Mouse (Mus musculus) spleen, adult 2 months (tissue): ENCODE results near the gene Slc22a17. TPM values are rescaled to one million over a fixed set of nuclear protein-coding genes. Genes with fewer than 3 reads are reported as not detected.

Experiments
- DNase-seq, 2 experiments: peaks; one replicate each; pipeline versions ENCODE4 v3.0.0 to v3.0.0-alpha.2; 2012 to 2021; ENCODE audit warnings: low spot score in 2 of 2, low read depth in 1 of 2
- H3K27ac ChIP-seq: fragments of 200-500 bp; 2 replicates; pipeline ENCODE4 v1.5.1; 2012; ENCODE audit warnings: low read length, inconsistent platforms; ENCODE audit not compliant: insufficient read depth
- H3K27me3 ChIP-seq: fragments of 200-500 bp; 2 replicates; pipeline ENCODE4 v1.6.1; 2012; ENCODE audit warnings: mild to moderate bottlenecking, moderate library complexity, low read length, inconsistent platforms; ENCODE audit not compliant: control insufficient read depth, insufficient read depth
- H3K36me3 ChIP-seq: fragments of 200-500 bp; 2 replicates; pipeline ENCODE4 v1.6.1; 2012; ENCODE audit warnings: mild to moderate bottlenecking, low read length, inconsistent platforms; ENCODE audit not compliant: control insufficient read depth, insufficient read depth
- H3K4me1 ChIP-seq: fragments of 200-500 bp; 2 replicates; pipeline ENCODE4 v1.6.1; 2011; ENCODE audit warnings: inconsistent platforms; ENCODE audit not compliant: control insufficient read depth, insufficient read depth, insufficient read length
- H3K4me3 ChIP-seq: fragments of 200-500 bp; 2 replicates; pipeline ENCODE4 v1.5.1; 2011; ENCODE audit warnings: mild to moderate bottlenecking, inconsistent platforms; ENCODE audit not compliant: insufficient read depth, insufficient read length; ENCODE audit errors: extremely low read depth
- CTCF ChIP-seq: fragments of 200-500 bp; IDR thresholded peaks from 2 replicates; pipeline ENCODE4 v1.5.1; 2011; ENCODE audit warnings: mild to moderate bottlenecking, inconsistent platforms; ENCODE audit not compliant: insufficient read depth, insufficient read length, insufficient replicate concordance; ENCODE audit errors: extremely low read depth
- POLR2A ChIP-seq: fragments of 200-500 bp; IDR thresholded peaks from 2 replicates; pipeline ENCODE4 v1.6.1; 2011; ENCODE audit warnings: low read depth, low read length, inconsistent platforms
- WGBS: fragments of 180-500 bp; shearing (Covaris S2); methylation state at CpG from one replicate; pipeline ENCODE4 v1.1.7; 2018; 5-methylcytosine and 5-hydroxymethylcytosine counted together
- polyA plus RNA-seq: library from polyadenylated mRNA; depleted of rRNA; stranded (reverse); fragments of >200 nt; gene quantifications from 2 replicates; pipeline ENCODE4 v1.2.3, GENCODE M21; 2012

Gene Slc22a17
- polyA plus RNA-seq, 1 experiment = 18.5 TPM

- TF ChIP-seq POLR2A (no peak), CTCF (no peak)
- no peaks in the 10 kb centered on the region for H3K4me1 ChIP-seq
- H3K27me3 ChIP-seq = no peaks in the 10 kb centered on the region
- no peaks in the 10 kb centered on the region for H3K36me3 ChIP-seq
- no peak for DNase-seq
- 62% methylated on average over 4 of the region's 4 CpGs for WGBS
- no peak overlapping the region for H3K4me3 ChIP-seq
- H3K27ac ChIP-seq = no peak overlapping the region
These were observed 44.9 kb downstream of the Slc22a17 start for GRCm38 (mm10) chr14:54868026-54868425.

- TF ChIP-seq CTCF = peak; percentile 34; the same call in 1 of the 2 replicates
- no peak for TF ChIP-seq POLR2A
- Histone ChIP-seq H3K27ac (no peak overlapping the region), H3K36me3 (no peaks in the 10 kb centered on the region), H3K4me1 (no peaks in the 10 kb centered on the region), H3K27me3 (no peaks in the 10 kb centered on the region), H3K4me3 (no peak overlapping the region)
- WGBS = 74% methylated on average over 5 of the region's 5 CpGs
- DNase-seq = peak in 1 of 2 experiments; percentile 23
These were observed 46.0 kb downstream of the Slc22a17 start for GRCm38 (mm10) chr14:54866936-54867335.

- no peaks in the 10 kb centered on the region for H3K36me3 ChIP-seq
- H3K27ac ChIP-seq = no peak overlapping the region
- TF ChIP-seq CTCF = no peak
- no peak for DNase-seq
- no peak overlapping the region for H3K4me3 ChIP-seq
- 50% methylated on average over 3 of the region's 3 CpGs for WGBS
- no peaks in the 10 kb centered on the region for H3K27me3 ChIP-seq
- no peaks in the 10 kb centered on the region for H3K4me1 ChIP-seq
These were observed 46.7 kb downstream of the Slc22a17 start for GRCm38 (mm10) chr14:54866268-54866667.

- H3K27ac ChIP-seq = no peak overlapping the region
- WGBS = 83% methylated on average over 5 of the region's 5 CpGs
These were observed 47.3 kb downstream of the Slc22a17 start for GRCm38 (mm10) chr14:54865626-54866025.

GRCm38 (mm10) chr14:54864313-54865036 lies 48.5 kb downstream of the Slc22a17 start:
- Histone ChIP-seq H3K4me3 (peak overlapping the region; percentile 80), H3K27me3 (no peaks in the 10 kb centered on the region), H3K36me3 (no peaks in the 10 kb centered on the region), H3K27ac (peak overlapping the region; percentile 36; the same call in 1 of the 2 replicates), H3K4me1 (no peaks in the 10 kb centered on the region)
- no peak for DNase-seq
- WGBS = 9% methylated on average over 21 of the region's 21 CpGs
- no peak for TF ChIP-seq CTCF
- no peak for TF ChIP-seq POLR2A

More at GRCm38 (mm10) chr14:54865626-54866025, 47.3 kb downstream of the Slc22a17 start:
- Histone ChIP-seq H3K27me3 (no peaks in the 10 kb centered on the region), H3K36me3 (no peaks in the 10 kb centered on the region), H3K4me3 (no peak overlapping the region), H3K4me1 (no peaks in the 10 kb centered on the region)
- no peak for DNase-seq
- no peak for TF ChIP-seq CTCF
- TF ChIP-seq POLR2A = no peak

GRCm38 (mm10) chr14:54863501-54864312 lies 49.2 kb downstream of the Slc22a17 start:
- H3K4me3 ChIP-seq = peak overlapping the region; percentile 80
- WGBS = under 1% methylated on average over 54 of the region's 56 CpGs
- H3K36me3 ChIP-seq = no peaks in the 10 kb centered on the region
- DNase-seq = peak; percentile 58 to 89
- TF ChIP-seq CTCF (0 out of 2 replicates have a peak, but pooled peaks have one; percentile 5), POLR2A (no peak; the same call in 1 of the 2 replicates)
- no peaks in the 10 kb centered on the region for H3K4me1 ChIP-seq
- H3K27ac ChIP-seq = peak overlapping the region; percentile 45
- H3K27me3 ChIP-seq = no peaks in the 10 kb centered on the region

- no peak for TF ChIP-seq POLR2A
- peak; percentile 53; the same call in 1 of the 2 replicates for TF ChIP-seq CTCF
- Histone ChIP-seq H3K27ac (no peak overlapping the region), H3K4me3 (no peak overlapping the region), H3K4me1 (no peaks in the 10 kb centered on the region), H3K36me3 (peaks cover 4% of the 10 kb centered on the region; the same call in 1 of the 2 replicates), H3K27me3 (no peaks in the 10 kb centered on the region)
- 39% methylated on average over 2 of the region's 2 CpGs for WGBS
- DNase-seq = peak in 1 of 2 experiments; percentile 64
These were observed 52.4 kb downstream of the Slc22a17 start for GRCm38 (mm10) chr14:54860511-54860910.
